24 mouse cellular contexts compared by ENCODE assay signal in the genomic region with DNA sequence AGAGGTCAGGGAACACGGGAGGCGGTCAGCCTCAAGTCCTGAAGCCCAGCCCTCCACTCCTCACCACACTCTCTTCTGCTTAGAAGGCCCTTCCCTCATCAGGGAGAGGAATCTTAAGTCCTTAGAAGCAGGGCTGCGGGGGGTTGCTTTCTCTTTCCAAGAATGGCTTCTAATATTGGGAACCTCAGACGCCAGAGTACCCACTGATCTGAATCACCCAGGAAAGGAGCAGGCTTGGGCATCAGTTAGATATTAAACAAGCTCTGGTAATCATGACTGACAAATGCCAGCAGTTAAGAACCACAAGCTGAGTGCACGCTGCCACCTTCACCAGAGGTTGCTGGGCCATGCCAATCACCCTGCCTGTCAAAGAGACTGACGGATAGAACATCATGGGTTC. TPM values are rescaled to one million over a fixed set of nuclear protein-coding genes. Genes with fewer than 3 reads are reported as not detected.
DNase-seq lines count a peak whose midpoint lies in the region; ATAC-seq and TF ChIP-seq lines count a peak whose summit lies in the region.
"Had no signal": no experiment of that assay in that cellular context is flagged by ENCODE, and none has a peak within 500 bp of the region (broad histone marks: within the 10 kb centered on the region; RNA-seq: fewer than 3 reads in every experiment).

No protein-coding gene starts in this region.

- CTCF ChIA-PET in Patski (lab: Charles Lee), result interaction anchor here (1.3 kb wide), 1 partner anchor 14 kb away, joined by 3 read pairs; no protein-coding TSS in a partner anchor

- H3K4me3 ChIP-seq in kidney, embryonic 16.5 days (ENCODE audit: low read length), result no peak overlapping the region
- no peak overlapping the region for H3K4me3 ChIP-seq in neural tube, embryonic 15.5 days (replicated peaks)
- H3K4me3 ChIP-seq: embryonic facial prominence, embryonic 10.5 days; embryonic facial prominence, embryonic 12.5 days; forebrain, embryonic 13.5 days; forebrain, embryonic 15.5 days had no signal

- in situ Hi-C loops in Patski (cut with MboI; ENCODE audit: low pct_unique_long_range_greater_than_20kb), result no loop called here

- 56% methylated on average over 6 of the region's 6 CpGs for WGBS in kidney, embryonic 16.5 days
- WGBS in neural tube, embryonic 15.5 days, result 84% methylated on average over 6 of the region's 6 CpGs

- H3K4me1 ChIP-seq in kidney, embryonic 16.5 days (ENCODE audit: insufficient read depth, low read length), result no peaks in the 10 kb centered on the region
- H3K4me1 ChIP-seq in neural tube, embryonic 15.5 days, result no peaks in the 10 kb centered on the region
- H3K4me1 ChIP-seq: embryonic facial prominence, embryonic 12.5 days; forebrain, embryonic 13.5 days; forebrain, embryonic 15.5 days had no signal

- no peak overlapping the region for H3K4me2 ChIP-seq in kidney, embryonic 16.5 days (replicated peaks; ENCODE audit: low read depth, low read length)
- H3K4me2 ChIP-seq in neural tube, embryonic 15.5 days, result no peak overlapping the region
- H3K4me2 ChIP-seq: embryonic facial prominence, embryonic 12.5 days; forebrain, embryonic 13.5 days; forebrain, embryonic 15.5 days had no signal

- no peak overlapping the region for H3K27ac ChIP-seq in kidney, embryonic 16.5 days (ENCODE audit: low read length)
- H3K27ac ChIP-seq in neural tube, embryonic 15.5 days (replicated peaks), result no peak overlapping the region
- H3K27ac ChIP-seq: embryonic facial prominence, embryonic 10.5 days; embryonic facial prominence, embryonic 12.5 days; forebrain, embryonic 13.5 days; forebrain, embryonic 15.5 days had no signal

- H3K9me3 ChIP-seq in kidney, embryonic 16.5 days (ENCODE audit: low read length), result no peaks in the 10 kb centered on the region
- H3K9me3 ChIP-seq in neural tube, embryonic 15.5 days (replicated peaks), result no peaks in the 10 kb centered on the region
- H3K9me3 ChIP-seq: embryonic facial prominence, embryonic 10.5 days; embryonic facial prominence, embryonic 12.5 days; forebrain, embryonic 13.5 days; forebrain, embryonic 15.5 days; G1E had no signal

- H3K36me3 ChIP-seq in kidney, embryonic 16.5 days (ENCODE audit: insufficient read depth, low read length), result 0 out of 2 replicates have a peak, but pooled peaks cover 4% of the 10 kb centered on the region
- peaks cover 23% of the 10 kb centered on the region for H3K36me3 ChIP-seq in neural tube, embryonic 15.5 days
- H3K36me3 ChIP-seq: embryonic facial prominence, embryonic 10.5 days; embryonic facial prominence, embryonic 12.5 days; forebrain, embryonic 15.5 days; G1E had no signal

- DNase-seq in kidney, adult 11 months, result peak; percentile 17
- no peak for DNase-seq in kidney, adult 18-20 months
- DNase-seq in kidney, adult 8-10 months, result peak; percentile 22 to 37
- DNase-seq in kidney, postnatal 14 days, result no peak
- peak; percentile 25 to 62 for DNase-seq in kidney, postnatal 25 days
- DNase-seq in Patski (ENCODE audit: low read depth, low spot score), result peak; percentile 64
- DNase-seq: adrenal gland, adult 2 months; adrenal gland, postnatal 10 days; adrenal gland, postnatal 36 days; B cell, adult 2 months; cerebellum, adult 11-12 months; cerebellum, adult 2 months; cerebellum, adult 9-10 months; cerebellum, postnatal 10 days; cerebellum, postnatal 25 days had no signal

- no peak for ATAC-seq in kidney, embryonic 16.5 days (ENCODE audit: low FRiP score, low TSS enrichment)
- peak; percentile 67 for ATAC-seq in Patski
- no peak for ATAC-seq in neural tube, embryonic 15.5 days (ENCODE audit: low FRiP score)
- ATAC-seq: CD4-positive, CD25-positive, alpha-beta regulatory T cell, adult 4 months; forebrain, embryonic 13.5 days; forebrain, embryonic 15.5 days had no signal

- no peak overlapping the region for H3K9ac ChIP-seq in kidney, embryonic 16.5 days (replicated peaks; ENCODE audit: low read length)
- no peak overlapping the region for H3K9ac ChIP-seq in neural tube, embryonic 15.5 days (replicated peaks)
- H3K9ac ChIP-seq: embryonic facial prominence, embryonic 12.5 days; forebrain, embryonic 13.5 days; forebrain, embryonic 15.5 days had no signal

- no peak for TF ChIP-seq CTCF in Patski (IDR thresholded peaks at IDR 0.05)

- no peaks in the 10 kb centered on the region for H3K27me3 ChIP-seq in kidney, embryonic 16.5 days (ENCODE audit: insufficient read depth, low read length)
- no peaks in the 10 kb centered on the region for H3K27me3 ChIP-seq in Patski
- H3K27me3 ChIP-seq in neural tube, embryonic 15.5 days (replicated peaks), result no peaks in the 10 kb centered on the region
- H3K27me3 ChIP-seq: CH12.LX; embryonic facial prominence, embryonic 12.5 days; forebrain, embryonic 13.5 days; forebrain, embryonic 15.5 days had no signal

- POLR2A ChIA-PET in Patski (lab: Charles Lee), result no interaction called here

RNA-seq across cellular contexts. Expression of a gene that starts 35.1 kb away (rescaled TPM):
- 30.1 and 31.2 TPM in 2 replicates for polyA plus RNA-seq in kidney, embryonic 16.5 days (2015; fragmentation: Nextera tagmentation; extraction: Ambion mirVana)
- 21.5 TPM for polyA plus RNA-seq in Patski (2021)
- 30.6 and 32.2 TPM in 2 replicates for polyA plus RNA-seq in neural tube, embryonic 15.5 days (2015; fragmentation: Nextera tagmentation; extraction: Ambion mirVana)

Comparison
In these comparisons a context has a peak if more than half of its experiments do, and no peak if none do; other contexts are left out.
1. DNase-seq: peak in kidney, adult 11 months (single experiment), kidney, adult 8-10 months (2 of 2), kidney, postnatal 25 days (2 of 2) and Patski (single experiment); none in kidney, adult 18-20 months (single experiment) and kidney, postnatal 14 days (single experiment).